Mouse (Mus musculus) c-Kit-positive CD71-positive TER-119-positive erythroid progenitor cells, embryonic 14.5 days (primary cell): ENCODE results near the gene Olfr20.
"Not testable (repeated sequence)": the region's sequence is repeated elsewhere in the genome, so short reads cannot be mapped to it uniquely, and the experiment has no call there.

Experiments used
- DNase-seq: peaks from one replicate; pipeline ENCODE4 v3.0.0-alpha.2; 2013; ENCODE audit warnings: low spot score

The Olfr20 gene

GRCm38 (mm10) chr11:73350483-73350882 is at the start of gene Olfr20:
Gene Olfr20 (plus strand): TSS chr11:73350783.
- no peak for DNase-seq

DNA sequence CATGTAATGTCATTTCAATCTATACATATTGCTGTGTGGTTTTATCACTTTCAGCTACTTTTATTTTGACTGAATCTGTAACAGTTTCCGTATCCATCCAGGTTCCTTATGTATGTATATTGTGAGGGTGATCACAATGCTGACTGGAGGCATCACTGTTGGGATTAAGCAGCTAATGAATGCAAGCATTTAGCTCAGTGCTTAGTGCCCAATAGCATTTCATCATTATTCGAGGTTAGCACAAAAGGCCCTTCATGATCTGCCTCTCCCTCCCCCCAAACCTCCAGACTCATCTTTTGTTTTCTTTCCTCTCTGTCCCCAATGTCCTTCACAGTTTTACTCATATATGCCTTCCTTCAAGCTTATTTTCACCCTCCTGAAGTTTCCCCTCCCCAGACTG is 47.5 kb upstream of the Olfr20 start:
- DNase-seq: no peak

- DNase-seq: no peak
Measured at GRCm38 (mm10) chr11:73315961-73316360, 34.6 kb upstream of the Olfr20 start.

DNA sequence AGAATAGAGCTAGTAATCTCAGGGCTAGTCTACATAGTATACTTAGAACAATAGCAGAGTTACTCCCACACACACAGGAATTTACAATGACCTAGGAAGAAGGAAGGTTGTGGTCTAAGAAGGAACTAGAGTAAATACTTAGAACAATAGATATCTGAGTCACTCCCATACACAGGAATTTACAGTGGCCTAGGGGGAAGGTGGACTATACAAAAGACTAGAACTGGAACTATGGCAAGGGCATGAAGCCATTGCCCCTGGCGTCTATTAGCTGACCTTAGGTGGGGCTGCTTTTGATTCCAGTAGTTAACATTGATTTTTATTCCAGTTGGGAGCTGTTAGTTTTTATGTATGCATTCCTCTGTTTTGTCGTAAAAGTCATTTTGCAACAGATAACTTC is 32.0 kb upstream of the Olfr20 start:
- not testable (repeated sequence) for DNase-seq

DNA sequence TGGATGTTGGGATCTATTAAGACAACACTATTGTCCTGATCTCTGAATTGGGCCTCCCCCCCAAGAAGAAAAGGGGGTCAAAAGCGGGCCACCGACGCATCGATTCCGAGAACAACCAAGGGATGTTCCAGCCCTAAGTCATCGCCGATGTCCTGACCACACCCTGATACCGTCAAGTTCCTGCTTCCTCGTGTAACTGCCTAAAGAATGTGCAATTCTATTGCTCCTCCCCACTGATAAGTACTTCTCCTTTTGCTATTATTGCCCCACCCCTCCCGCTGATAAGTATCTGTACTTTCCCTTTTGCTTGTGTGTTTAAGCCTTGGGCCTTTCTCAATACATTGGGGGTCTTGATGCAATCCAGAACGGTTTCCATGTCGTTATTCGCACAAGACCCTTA is 29.5 kb upstream of the Olfr20 start:
- DNase-seq: not testable (repeated sequence)

GRCm38 (mm10) chr11:73323906-73324830 is 26.4 kb upstream of the Olfr20 start:
- no peak for DNase-seq

GRCm38 (mm10) chr11:73326485-73326886 is 24.1 kb upstream of the Olfr20 start:
- DNase-seq: no peak

GRCm38 (mm10) chr11:73327361-73327760 is 23.2 kb upstream of the Olfr20 start:
- DNase-seq: no peak

DNA sequence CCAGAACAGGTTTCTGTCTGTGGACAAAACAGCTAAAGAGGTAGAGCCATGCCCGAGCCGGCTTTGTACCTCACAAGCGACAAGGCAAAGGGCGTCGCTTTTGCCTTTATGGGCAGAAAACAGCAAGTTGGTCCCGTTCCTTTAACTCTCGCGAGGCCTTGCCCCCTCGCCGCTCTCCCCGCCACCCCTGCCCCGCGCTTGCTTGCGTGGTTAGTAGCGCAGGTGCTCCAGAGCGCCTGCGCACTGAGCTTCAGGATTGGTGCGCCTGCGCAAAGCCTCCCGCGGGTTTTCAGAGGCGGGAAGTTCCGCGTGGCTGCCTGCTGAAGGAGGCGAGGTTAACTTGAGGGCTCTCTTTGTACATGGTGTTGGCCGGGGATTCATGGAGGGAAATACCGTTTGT is 21.1 kb upstream of the Olfr20 start, which contains the start of the genes Aspa, Gm49340 and Spata22:
Aspa (minus strand) TSS at position 155 of the 400 bp plus-strand sequence.
Gm49340 (plus strand) TSS at position 300 of the 400 bp plus-strand sequence.
Spata22 (plus strand) TSS at position 300 of the 400 bp plus-strand sequence.
- no peak for DNase-seq

DNA sequence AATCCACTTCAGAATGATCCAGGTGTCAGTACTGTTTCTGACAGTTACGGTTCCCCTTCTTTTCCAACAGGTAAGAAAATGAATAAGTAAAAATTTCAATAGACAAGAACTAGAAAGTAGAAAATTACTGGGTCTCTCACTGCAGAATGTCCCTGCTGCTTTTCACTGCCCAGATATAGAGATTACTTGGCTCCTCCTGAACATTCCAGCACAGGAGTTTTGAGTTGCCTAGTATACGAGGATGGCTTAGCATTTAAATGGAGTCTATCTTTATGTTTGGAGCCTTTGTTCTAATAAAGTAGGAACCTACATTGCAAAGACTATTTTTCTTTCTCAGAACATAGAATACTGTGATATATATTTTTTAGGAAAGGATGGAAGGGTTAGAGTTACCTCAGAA is 17.2 kb upstream of the Olfr20 start:
- DNase-seq: no peak

- DNase-seq: no peak
Measured at GRCm38 (mm10) chr11:73336919-73337318, 13.7 kb upstream of the Olfr20 start.

- DNase-seq: no peak
Measured at GRCm38 (mm10) chr11:73370946-73371345, 20.4 kb downstream of the Olfr20 start, which contains the start of gene Olfr376. Gene Olfr376 (plus strand): TSS chr11:73371246.

GRCm38 (mm10) chr11:73395374-73395773 is 44.8 kb downstream of the Olfr20 start:
- no peak for DNase-seq

DNA sequence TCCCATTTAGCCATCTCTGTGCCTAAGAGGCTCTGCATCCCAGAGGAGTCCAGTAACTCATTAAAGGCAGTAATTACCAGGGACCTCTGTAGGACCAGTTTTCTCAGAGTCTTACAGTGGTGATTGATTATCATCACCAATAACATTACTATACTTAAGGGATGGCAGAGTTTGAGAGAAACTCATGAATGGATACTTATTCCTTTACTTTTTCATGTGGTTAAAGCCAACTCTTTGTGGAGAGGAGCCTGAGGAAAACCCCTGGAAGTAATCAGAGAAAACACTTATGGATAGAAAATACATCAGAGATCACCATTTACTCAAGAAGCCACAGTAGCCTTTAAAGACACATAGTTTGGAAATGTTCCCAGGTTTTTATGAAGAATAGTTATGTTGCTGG is 48.9 kb downstream of the Olfr20 start, which contains the start of gene Olfr1:
Olfr1 (minus strand) TSS at position 101 of the 400 bp plus-strand sequence.
- no peak for DNase-seq
